ENCODE assay signal across 8 mouse cellular contexts in genomic region chr6:91616541-91616940, GRCm38 (mm10).
DNase-seq lines count a peak whose midpoint lies in the region; ATAC-seq lines count a peak whose summit lies in the region.

No protein-coding gene starts in this region.

- no peak for ATAC-seq in cerebellum, adult (ENCODE audit: insufficient number of reproducible peaks, low FRiP score, low TSS enrichment)
- peak; percentile 49 for ATAC-seq in midbrain, embryonic 16.5 days
- no peak for ATAC-seq in megakaryocyte, adult 5-6 weeks (ENCODE audit: poor library complexity, severe bottlenecking)

- 30% methylated on average over 7 of the region's 7 CpGs for WGBS in midbrain, embryonic 16.5 days

- peak overlapping the region; percentile 37 for H3K4me3 ChIP-seq in midbrain, embryonic 16.5 days (ENCODE audit: low read depth, low read length)

- no peaks in the 10 kb centered on the region for H3K9me3 ChIP-seq in midbrain, embryonic 16.5 days (replicated peaks; ENCODE audit: control insufficient read depth, low read length, poor library complexity, severe bottlenecking)

- intact Hi-C loops in left cerebral cortex, postnatal 25 days (cut with DNase I): no loop called here

- peak overlapping the region; percentile 88 for H3K27ac ChIP-seq in midbrain, embryonic 16.5 days (ENCODE audit: low read length)

- peak overlapping the region; percentile 69 for H3K9ac ChIP-seq in midbrain, embryonic 16.5 days (ENCODE audit: low read depth, low read length)

- peaks cover 17% of the 10 kb centered on the region for H3K4me1 ChIP-seq in midbrain, embryonic 16.5 days (ENCODE audit: control insufficient read depth, insufficient read depth, low read length)

- no peaks in the 10 kb centered on the region for H3K27me3 ChIP-seq in midbrain, embryonic 16.5 days (ENCODE audit: control insufficient read depth, insufficient read depth, low read depth, low read length)

- no peaks in the 10 kb centered on the region for H3K36me3 ChIP-seq in midbrain, embryonic 16.5 days (ENCODE audit: control insufficient read depth, insufficient read depth, low read length)

- peak overlapping the region; percentile 59 for H3K4me2 ChIP-seq in midbrain, embryonic 16.5 days (ENCODE audit: low read length)

- peak; percentile 65 for DNase-seq in cerebellum, postnatal 14 days
- DNase-seq in 3T3-L1 (ENCODE audit: low read depth, low spot score): peak; percentile 58
- DNase-seq in frontal cortex, postnatal 14 days (ENCODE audit: low spot score in 2 of 2): peak; percentile 25 to 29
- DNase-seq in left cerebral cortex, postnatal 25 days (ENCODE audit: low spot score in 2 of 2): peak; percentile 31 to 53
- no peak for DNase-seq in adrenal gland, adult (ENCODE audit: inconsistent age in 2 of 2, low spot score in 1 of 2)

Comparison
In these comparisons a context has a peak if more than half of its experiments do, and no peak if none do; other contexts are left out.
1. DNase-seq: peak in cerebellum, postnatal 14 days (2 of 2), 3T3-L1 (single experiment), frontal cortex, postnatal 14 days (2 of 2) and left cerebral cortex, postnatal 25 days (2 of 2); none in adrenal gland, adult (0 of 2).